Mouse (Mus musculus): ENCODE data around the gene Dcaf12l1. TPM values are rescaled to one million over a fixed set of nuclear protein-coding genes. Genes with fewer than 3 reads are reported as not detected.
"Not testable (repeated sequence)": the region's sequence is repeated elsewhere in the genome, so short reads cannot be mapped to it uniquely, and the experiment has no call there.

The Dcaf12l1 gene
- polyA plus RNA-seq (2014; fragmentation: Nextera tagmentation; extraction: Ambion mirVana): 7.6 and 8.0 TPM in 2 replicates

GRCm38 (mm10) chrX:44789761-44790411 is at the start of gene Dcaf12l1:
Gene Dcaf12l1, minus strand, starts transcription at chrX:44790197.
- no peaks in the 10 kb centered on the region for H3K36me3 ChIP-seq (ENCODE audit: control insufficient read depth, insufficient read depth, low read length)
- H3K4me1 ChIP-seq (ENCODE audit: control insufficient read depth, insufficient read depth, low read length): no peaks in the 10 kb centered on the region
- peak within 1 kb of the TSS; percentile 66 for H3K4me2 ChIP-seq
- H3K9ac ChIP-seq (ENCODE audit: low read length): peak within 1 kb of the TSS; percentile 61
- 27% methylated on average over 47 of the region's 47 CpGs for WGBS
- H3K27me3 ChIP-seq (ENCODE audit: control insufficient read depth, insufficient read depth, low read length): no peaks in the 10 kb centered on the region
- peak within 1 kb of the TSS; percentile 45 for H3K4me3 ChIP-seq (ENCODE audit: low read depth, low read length)
- ATAC-seq (ENCODE audit: low FRiP score): peak; percentile 97
- DNase-seq (ENCODE audit: low spot score, missing footprints): peak; percentile 91
- H3K9me3 ChIP-seq (ENCODE audit: control insufficient read depth, low read length): no peaks in the 10 kb centered on the region
- no peak within 1 kb of the TSS for H3K27ac ChIP-seq (ENCODE audit: low read depth, low read length)

DNA sequence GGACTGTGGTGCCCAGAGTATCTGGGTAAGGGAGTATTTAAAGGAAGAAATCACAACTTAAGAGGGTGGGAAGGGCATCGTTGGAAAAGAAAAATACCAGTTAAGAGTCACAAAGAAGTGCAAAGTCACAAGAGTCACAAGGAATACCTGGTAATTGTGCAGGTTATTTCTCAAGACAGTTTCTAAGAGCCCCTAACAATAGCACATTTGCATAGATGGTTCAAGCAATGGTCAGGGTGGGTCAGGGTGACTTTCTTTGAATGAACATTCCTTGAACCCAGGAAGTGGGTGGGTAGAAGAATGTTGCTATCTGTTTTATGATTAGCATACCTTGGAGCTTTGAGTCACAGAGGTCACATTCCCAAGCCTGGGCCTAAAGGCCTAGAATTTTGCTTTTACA is 19.4 kb upstream of the Dcaf12l1 start:
- H3K36me3 ChIP-seq (ENCODE audit: control insufficient read depth, insufficient read depth, low read length); DNase-seq (ENCODE audit: low spot score, missing footprints); H3K4me1 ChIP-seq (ENCODE audit: control insufficient read depth, insufficient read depth, low read length); H3K4me3 ChIP-seq (ENCODE audit: low read depth, low read length); H3K27me3 ChIP-seq (ENCODE audit: control insufficient read depth, insufficient read depth, low read length); H3K4me2 ChIP-seq; H3K27ac ChIP-seq (ENCODE audit: low read depth, low read length); H3K9me3 ChIP-seq (ENCODE audit: control insufficient read depth, low read length); H3K9ac ChIP-seq (ENCODE audit: low read length); ATAC-seq (ENCODE audit: low FRiP score): not testable (repeated sequence)
- WGBS: 64% methylated on average over 1 of the region's 1 CpGs

GRCm38 (mm10) chrX:44789036-44789760 is 799 bp downstream of the Dcaf12l1 start:
- Histone ChIP-seq H3K36me3 (ENCODE audit: control insufficient read depth, insufficient read depth, low read length) (no peaks in the 10 kb centered on the region), H3K4me2 (peak overlapping the region; percentile 66), H3K4me1 (ENCODE audit: control insufficient read depth, insufficient read depth, low read length) (no peaks in the 10 kb centered on the region), H3K4me3 (ENCODE audit: low read depth, low read length) (peak overlapping the region; percentile 45), H3K27ac (ENCODE audit: low read depth, low read length) (no peak overlapping the region), H3K9ac (ENCODE audit: low read length) (peak overlapping the region; percentile 61), H3K9me3 (ENCODE audit: control insufficient read depth, low read length) (no peaks in the 10 kb centered on the region), H3K27me3 (ENCODE audit: control insufficient read depth, insufficient read depth, low read length) (no peaks in the 10 kb centered on the region)
- DNase-seq (ENCODE audit: low spot score, missing footprints) (peak; percentile 71), ATAC-seq (ENCODE audit: low FRiP score) (no peak; the same call in 1 of the 2 replicates)
- 42% methylated on average over 34 of the region's 36 CpGs for WGBS
